Mouse (Mus musculus) intestine, embryonic 16.5 days (tissue): Measurements from ENCODE around the gene Zbed3. TPM values are rescaled to one million over a fixed set of nuclear protein-coding genes. Genes with fewer than 3 reads are reported as not detected.

Experiments used
- polyA plus RNA-seq: library from polyadenylated mRNA; unstranded; fragments of >200 nt; fragmentation: Nextera tagmentation; extraction: Ambion mirVana; gene quantifications from 2 replicates; pipeline ENCODE4 v1.2.1, GENCODE M21; 2015

The Zbed3 gene
- polyA plus RNA-seq, 1 experiment from 2014 or later = 43.4 TPM

Other genes with a start within 250 kb of the Zbed3 start
- gene Pde8b, start 73.3 kb upstream of the Zbed3 start, polyA plus RNA-seq = 9.9 and 13.6 TPM in 2 replicates
- gene Aggf1, start 51.7 kb downstream of the Zbed3 start, polyA plus RNA-seq = 22.8 and 25.0 TPM in 2 replicates
- 0.20 and 0.22 TPM in 2 replicates for gene Crhbp, start 121.3 kb downstream of the Zbed3 start, polyA plus RNA-seq
- gene S100z, start 155.1 kb downstream of the Zbed3 start, polyA plus RNA-seq = 0.40 and 1.2 TPM in 2 replicates
- gene F2rl1, start 201.6 kb downstream of the Zbed3 start, polyA plus RNA-seq = 23.0 and 24.8 TPM in 2 replicates